ENCODE assay signal across 17 mouse cellular contexts in the genomic region with DNA sequence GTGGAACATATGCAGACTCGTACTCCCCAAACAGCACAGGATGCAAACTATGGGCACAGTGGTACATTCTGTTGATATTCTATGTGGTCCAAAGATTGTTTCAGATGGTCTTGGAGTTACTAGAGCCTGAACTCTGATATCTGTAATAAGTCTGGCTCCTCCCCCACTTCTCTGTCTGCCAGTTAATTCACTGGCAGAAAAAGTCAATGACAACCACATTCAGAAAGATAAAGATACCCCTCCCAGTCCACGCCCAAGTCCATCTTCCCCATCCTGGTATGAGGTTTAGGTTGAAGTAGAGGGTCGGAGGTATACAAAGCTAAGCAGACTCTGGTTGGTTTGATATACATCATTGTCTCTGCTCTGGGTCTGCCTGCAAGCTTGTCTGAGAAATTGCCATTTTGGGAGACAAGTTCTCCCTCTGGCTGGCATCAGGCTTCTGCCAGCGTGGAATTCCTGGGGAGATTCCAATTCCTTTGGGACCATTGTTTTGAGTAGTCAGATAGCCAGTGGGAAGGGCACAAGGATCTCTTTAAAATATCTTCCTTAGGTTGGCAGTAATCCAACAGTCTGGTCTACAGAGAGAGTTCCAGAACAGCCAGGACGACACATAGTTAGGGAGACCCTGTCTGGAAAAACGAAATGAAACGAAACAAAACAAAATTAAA. TPM values are rescaled to one million over a fixed set of nuclear protein-coding genes. Genes with fewer than 3 reads are reported as not detected.
DNase-seq lines count a peak whose midpoint lies in the region; ATAC-seq and TF ChIP-seq lines count a peak whose summit lies in the region.
"Had no signal": no experiment of that assay in that cellular context is flagged by ENCODE, and none has a peak within 500 bp of the region (broad histone marks: within the 10 kb centered on the region; RNA-seq: fewer than 3 reads in every experiment).

No protein-coding gene starts in this region.

- no peak for ATAC-seq in heart, embryonic 14.5 days (ENCODE audit: insufficient number of reproducible peaks, insufficient read depth, low FRiP score, low read depth)
- ATAC-seq in lung, embryonic 14.5 days (ENCODE audit: insufficient read depth): no peak
- ATAC-seq in megakaryocyte, adult 5-6 weeks (ENCODE audit: poor library complexity, severe bottlenecking): no peak

- H3K4me2 ChIP-seq in heart, embryonic 14.5 days (ENCODE audit: low read length): peak overlapping the region; percentile 37
- no peak overlapping the region for H3K4me2 ChIP-seq in lung, embryonic 14.5 days
- H3K4me2 ChIP-seq: embryonic facial prominence, embryonic 13.5 days; midbrain, embryonic 11.5 days; neural tube, embryonic 13.5 days had no signal

- peak overlapping the region; percentile 14 to 38 for H3K27ac ChIP-seq in heart, embryonic 14.5 days (replicated peaks in 1 of 2; ENCODE audit: control insufficient read depth in 1 of 2, insufficient read depth in 1 of 2, low read depth in 2 of 2, low read length in 2 of 2)
- no peak overlapping the region for H3K27ac ChIP-seq in lung, embryonic 14.5 days (ENCODE audit: low read depth)
- peak overlapping the region; percentile 40; the same call in 1 of the 2 replicates for H3K27ac ChIP-seq in embryonic fibroblast, embryonic 13.5 days (ENCODE audit: insufficient read depth, low read length)
- H3K27ac ChIP-seq: embryonic facial prominence, embryonic 13.5 days; neural tube, embryonic 13.5 days had no signal

- no peak overlapping the region for H3K4me3 ChIP-seq in heart, embryonic 14.5 days (ENCODE audit: control insufficient read depth in 1 of 2, insufficient read depth in 1 of 2, low read depth in 1 of 2, low read length in 2 of 2)
- no peak overlapping the region for H3K4me3 ChIP-seq in lung, embryonic 14.5 days (ENCODE audit: low read depth, low read length)
- no peak overlapping the region for H3K4me3 ChIP-seq in embryonic fibroblast, embryonic 13.5 days (ENCODE audit: insufficient read depth, low read length)
- H3K4me3 ChIP-seq: embryonic facial prominence, embryonic 13.5 days; neural tube, embryonic 13.5 days had no signal

- WGBS in heart, embryonic 14.5 days: 41% methylated on average over 7 of the region's 7 CpGs
- 66% methylated on average over 7 of the region's 7 CpGs for WGBS in lung, embryonic 14.5 days

- DNase-seq in heart, adult 9 months (ENCODE audit: low spot score in 2 of 2): no peak
- DNase-seq in lung, embryonic 14.5 days: peak; percentile 17
- DNase-seq in lung, postnatal 4 days: no peak
- peak; percentile 48 for DNase-seq in MEL-GATA-1-ER (ENCODE audit: extremely low read depth, low read depth)
- no peak for DNase-seq in thymus, postnatal 10 days (ENCODE audit: low spot score in 2 of 2)
- DNase-seq: adrenal gland, postnatal 14 days; cerebellum, adult 18-20 months; gastrocnemius, postnatal 36 days; liver; thymus, postnatal 14 days had no signal

- H3K9me3 ChIP-seq in heart, embryonic 14.5 days (ENCODE audit: control insufficient read depth, low read length): no peaks in the 10 kb centered on the region
- no peaks in the 10 kb centered on the region for H3K9me3 ChIP-seq in lung, embryonic 14.5 days (ENCODE audit: low read depth, low read length)
- H3K9me3 ChIP-seq: embryonic facial prominence, embryonic 13.5 days; G1E; neural tube, embryonic 13.5 days had no signal

- TF ChIP-seq POLR2A in embryonic fibroblast, embryonic 13.5 days (IDR thresholded peaks at IDR 0.05; ENCODE audit: low read depth, low read length): no peak

- no peak overlapping the region for H3K9ac ChIP-seq in heart, embryonic 14.5 days (ENCODE audit: low read length)
- H3K9ac ChIP-seq in lung, embryonic 14.5 days: no peak overlapping the region
- H3K9ac ChIP-seq: embryonic facial prominence, embryonic 13.5 days; neural tube, embryonic 13.5 days had no signal

- TF ChIP-seq CTCF in lung, embryonic 14.5 days (IDR thresholded peaks at IDR 0.05; ENCODE audit: low read depth): no peak
- no peak for TF ChIP-seq CTCF in embryonic fibroblast, embryonic 13.5 days (IDR thresholded peaks at IDR 0.05; ENCODE audit: borderline replicate concordance, insufficient read depth, low read length)

- peaks cover 19 to 21% of the 10 kb centered on the region in 2 experiments for H3K4me1 ChIP-seq in heart, embryonic 14.5 days (ENCODE audit: control insufficient read depth in 2 of 2, insufficient read depth in 2 of 2, low read length in 2 of 2)
- H3K4me1 ChIP-seq in lung, embryonic 14.5 days (ENCODE audit: insufficient read depth): peaks cover 4% of the 10 kb centered on the region; the same call in 1 of the 2 replicates
- peaks cover 3% of the 10 kb centered on the region; the same call in 1 of the 2 replicates for H3K4me1 ChIP-seq in embryonic fibroblast, embryonic 13.5 days (ENCODE audit: control insufficient read depth, insufficient read depth, low read length)

- H3K27me3 ChIP-seq in heart, embryonic 14.5 days (ENCODE audit: control insufficient read depth, insufficient read depth, low read length): no peaks in the 10 kb centered on the region
- no peaks in the 10 kb centered on the region for H3K27me3 ChIP-seq in lung, embryonic 14.5 days (ENCODE audit: insufficient read depth, low read length)
- H3K27me3 ChIP-seq: embryonic facial prominence, embryonic 13.5 days; neural tube, embryonic 13.5 days had no signal

- no peaks in the 10 kb centered on the region for H3K36me3 ChIP-seq in heart, embryonic 14.5 days (ENCODE audit: control insufficient read depth, insufficient read depth, low read length)
- H3K36me3 ChIP-seq in lung, embryonic 14.5 days (ENCODE audit: insufficient read depth): no peaks in the 10 kb centered on the region
- H3K36me3 ChIP-seq: embryonic facial prominence, embryonic 13.5 days; G1E; neural tube, embryonic 13.5 days had no signal

RNA-seq across cellular contexts. Expression of gene Pak1ip1, which starts 53.2 kb away (rescaled TPM):
- polyA plus RNA-seq in heart, embryonic 14.5 days (2014; fragmentation: Nextera tagmentation; extraction: Ambion mirVana): 52.1 and 54.6 TPM in 2 replicates
- polyA plus RNA-seq in lung, embryonic 14.5 days (2014; fragmentation: Nextera tagmentation; extraction: Ambion mirVana): 59.6 and 62.4 TPM in 2 replicates
- polyA plus RNA-seq in embryonic fibroblast, embryonic 13.5 days (2011; ENCODE audit: insufficient read length, low read depth, missing spikeins): 54.7 and 60.7 TPM in 2 replicates
- total RNA-seq in megakaryocyte, adult 5-6 weeks (2015): 50.2 and 50.7 TPM in 2 replicates
- 73.0 and 80.1 TPM in 2 replicates for total RNA-seq in megakaryocyte, adult 5-6 weeks (2017)

Comparison
In these comparisons a context has a peak if more than half of its experiments do, and no peak if none do; other contexts are left out.
1. DNase-seq: peak in lung, embryonic 14.5 days (single experiment) and MEL-GATA-1-ER (single experiment); none in heart, adult 9 months (0 of 2), lung, postnatal 4 days (0 of 2) and thymus, postnatal 10 days (0 of 2).